Mouse (Mus musculus): ENCODE results near the gene Gkn3. TPM values are rescaled to one million over a fixed set of nuclear protein-coding genes. Genes with fewer than 3 reads are reported as not detected.
A peak's percentile ranks its signal among the peaks of the same experiment; 100 is the strongest.

The Gkn3 gene
- total and polyA plus RNA-seq, 2 experiments from 2014 or later, result 0.63 TPM; not detected in 1

DNA sequence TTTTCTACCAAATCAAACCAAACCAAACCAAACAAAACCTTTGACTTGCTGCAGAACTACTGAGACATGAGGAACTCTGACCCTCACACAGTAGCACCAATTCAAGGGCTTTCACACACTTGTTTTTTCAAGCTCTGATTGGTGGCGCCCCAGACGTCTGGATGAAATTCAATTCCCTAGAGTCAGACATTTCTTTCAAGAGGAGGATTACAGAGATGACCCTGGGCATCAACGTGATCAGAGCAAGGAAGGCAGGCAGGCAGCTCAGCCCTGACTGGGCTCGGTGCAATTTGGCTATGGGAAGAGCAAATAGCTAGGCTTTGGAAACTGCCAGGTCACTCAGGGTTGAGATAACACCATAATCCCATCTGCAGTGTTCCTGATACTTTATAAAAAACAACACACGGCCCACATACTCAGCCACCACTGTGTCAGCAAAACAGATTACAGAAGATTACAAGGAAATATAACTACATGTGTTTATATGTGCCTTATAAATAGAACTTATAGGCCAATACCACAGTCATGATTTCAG is 787 bp upstream of the Gkn3 start:
- 46% methylated on average over 5 of the region's 5 CpGs for whole genome bisulfite sequencing
- Histone ChIP-seq H3K36me3 (ENCODE audit: insufficient read depth, low read length) (no peaks in the 10 kb centered on the region), H3K27me3 (ENCODE audit: insufficient read depth, low read length) (no peaks in the 10 kb centered on the region), H3K4me2 (ENCODE audit: low read depth, low read length) (no peak overlapping the region), H3K4me3 (ENCODE audit: low read length) (no peak overlapping the region), H3K9ac (replicated peaks; ENCODE audit: low read length) (no peak overlapping the region), H3K4me1 (ENCODE audit: insufficient read depth, low read length) (peaks cover 3% of the 10 kb centered on the region; the same call in 1 of the 2 replicates), H3K27ac (no peak overlapping the region), H3K9me3 (ENCODE audit: low read length) (no peaks in the 10 kb centered on the region)
- no peak for TF ChIP-seq CTCF (IDR thresholded peaks at IDR 0.05; ENCODE audit: low read depth)
- ATAC-seq, result no peak
- DNase-seq (ENCODE audit: low spot score), result no peak

DNA sequence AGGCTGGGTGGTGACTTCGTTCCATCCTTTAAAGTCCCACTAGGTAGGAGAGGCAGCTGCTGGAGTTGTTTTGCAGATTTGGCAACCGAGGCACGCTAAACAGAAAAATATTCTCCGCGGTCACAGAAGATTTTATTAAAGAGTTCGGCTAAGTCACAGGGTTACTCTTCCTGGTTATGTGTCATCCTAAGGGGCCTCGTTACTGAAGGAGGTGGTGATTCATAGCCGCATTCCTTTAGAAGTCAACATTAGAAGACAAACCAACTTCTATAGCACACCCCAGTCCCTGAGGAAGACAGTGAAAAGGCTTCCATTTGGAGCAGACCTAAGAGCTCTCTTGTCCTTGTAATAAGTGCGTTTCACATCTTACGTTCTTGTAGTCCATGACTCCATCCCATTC is 2.1 kb downstream of the Gkn3 start:
- Histone ChIP-seq H3K9me3 (ENCODE audit: low read length) (no peaks in the 10 kb centered on the region), H3K4me2 (ENCODE audit: low read depth, low read length) (no peak overlapping the region), H3K27me3 (ENCODE audit: insufficient read depth, low read length) (peaks cover 3% of the 10 kb centered on the region; the same call in 1 of the 2 replicates), H3K4me1 (ENCODE audit: insufficient read depth, low read length) (peaks cover 3% of the 10 kb centered on the region; the same call in 1 of the 2 replicates), H3K9ac (replicated peaks; ENCODE audit: low read length) (no peak overlapping the region), H3K27ac (no peak overlapping the region), H3K36me3 (ENCODE audit: insufficient read depth, low read length) (no peaks in the 10 kb centered on the region), H3K4me3 (ENCODE audit: low read length) (no peak overlapping the region)
- ATAC-seq (no peak), DNase-seq (ENCODE audit: low spot score) (no peak)
- 81% methylated on average over 10 of the region's 10 CpGs for WGBS
- TF ChIP-seq CTCF (IDR thresholded peaks at IDR 0.05; ENCODE audit: low read depth), result no peak

DNA sequence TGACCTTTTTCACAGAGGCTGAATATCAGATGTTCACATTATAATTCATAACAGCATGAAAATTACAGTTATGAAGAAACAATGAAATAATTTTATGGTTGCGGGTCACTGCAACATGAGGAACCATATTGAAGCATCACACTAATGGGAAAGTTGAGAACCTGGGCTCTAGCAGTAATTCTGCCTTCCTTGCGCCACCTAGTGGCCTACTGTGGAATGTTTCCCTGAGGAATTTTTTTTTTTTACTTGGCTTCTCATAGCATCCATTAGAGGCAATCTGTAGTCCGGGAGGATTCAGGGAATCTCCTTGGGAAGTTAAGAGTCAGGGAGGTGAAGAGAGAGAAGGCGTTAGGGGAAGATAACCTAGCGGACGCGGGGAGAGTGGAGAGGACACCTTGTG is 2.5 kb downstream of the Gkn3 start:
- H3K27ac ChIP-seq, result no peak overlapping the region
- no peak overlapping the region for H3K4me3 ChIP-seq (ENCODE audit: low read length)
- peak; percentile 91 for TF ChIP-seq CTCF (IDR thresholded peaks at IDR 0.05; ENCODE audit: low read depth)
- peaks cover 3% of the 10 kb centered on the region; the same call in 1 of the 2 replicates for H3K4me1 ChIP-seq (ENCODE audit: insufficient read depth, low read length)
- no peak overlapping the region for H3K9ac ChIP-seq (replicated peaks; ENCODE audit: low read length)
- H3K9me3 ChIP-seq (ENCODE audit: low read length), result no peaks in the 10 kb centered on the region
- H3K36me3 ChIP-seq (ENCODE audit: insufficient read depth, low read length), result no peaks in the 10 kb centered on the region
- H3K4me2 ChIP-seq (ENCODE audit: low read depth, low read length), result no peak overlapping the region
- WGBS, result 13% methylated on average over 7 of the region's 7 CpGs
- DNase-seq (ENCODE audit: low spot score), result peak; percentile 88
- ATAC-seq, result no peak
- peaks cover 3% of the 10 kb centered on the region; the same call in 1 of the 2 replicates for H3K27me3 ChIP-seq (ENCODE audit: insufficient read depth, low read length)

DNA sequence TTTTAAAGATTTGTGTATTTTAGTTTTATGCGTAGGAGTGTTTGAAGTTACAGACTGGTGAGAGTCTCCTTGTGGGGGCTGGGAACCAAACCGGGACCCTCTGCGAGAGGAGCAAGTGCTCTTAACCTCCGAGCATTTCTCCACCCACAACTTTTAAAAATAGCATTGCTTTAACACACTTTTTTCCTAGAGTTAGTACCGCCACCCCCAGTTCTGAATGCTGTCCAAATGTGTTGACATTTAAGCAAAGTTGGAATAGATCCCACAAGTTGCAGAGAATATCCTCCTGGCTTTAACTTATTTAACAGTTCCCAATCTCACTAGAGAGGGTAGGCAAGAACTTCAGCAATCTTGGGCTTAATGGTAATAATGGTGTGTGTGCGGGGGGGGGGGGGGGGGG is 4.0 kb downstream of the Gkn3 start:
- H3K4me3 ChIP-seq (ENCODE audit: low read length), result no peak overlapping the region
- no peak for ATAC-seq
- peaks cover 3% of the 10 kb centered on the region; the same call in 1 of the 2 replicates for H3K4me1 ChIP-seq (ENCODE audit: insufficient read depth, low read length)
- no peak for DNase-seq (ENCODE audit: low spot score)
- H3K27ac ChIP-seq, result no peak overlapping the region
- no peak for TF ChIP-seq CTCF (IDR thresholded peaks at IDR 0.05; ENCODE audit: low read depth)
- H3K9ac ChIP-seq (replicated peaks; ENCODE audit: low read length), result no peak overlapping the region
- peaks cover 3% of the 10 kb centered on the region; the same call in 1 of the 2 replicates for H3K27me3 ChIP-seq (ENCODE audit: insufficient read depth, low read length)
- H3K9me3 ChIP-seq (ENCODE audit: low read length), result no peaks in the 10 kb centered on the region
- no peaks in the 10 kb centered on the region for H3K36me3 ChIP-seq (ENCODE audit: insufficient read depth, low read length)
- H3K4me2 ChIP-seq (ENCODE audit: low read depth, low read length), result peak overlapping the region; percentile 55
- WGBS, result 57% methylated on average over 6 of the region's 6 CpGs

DNA sequence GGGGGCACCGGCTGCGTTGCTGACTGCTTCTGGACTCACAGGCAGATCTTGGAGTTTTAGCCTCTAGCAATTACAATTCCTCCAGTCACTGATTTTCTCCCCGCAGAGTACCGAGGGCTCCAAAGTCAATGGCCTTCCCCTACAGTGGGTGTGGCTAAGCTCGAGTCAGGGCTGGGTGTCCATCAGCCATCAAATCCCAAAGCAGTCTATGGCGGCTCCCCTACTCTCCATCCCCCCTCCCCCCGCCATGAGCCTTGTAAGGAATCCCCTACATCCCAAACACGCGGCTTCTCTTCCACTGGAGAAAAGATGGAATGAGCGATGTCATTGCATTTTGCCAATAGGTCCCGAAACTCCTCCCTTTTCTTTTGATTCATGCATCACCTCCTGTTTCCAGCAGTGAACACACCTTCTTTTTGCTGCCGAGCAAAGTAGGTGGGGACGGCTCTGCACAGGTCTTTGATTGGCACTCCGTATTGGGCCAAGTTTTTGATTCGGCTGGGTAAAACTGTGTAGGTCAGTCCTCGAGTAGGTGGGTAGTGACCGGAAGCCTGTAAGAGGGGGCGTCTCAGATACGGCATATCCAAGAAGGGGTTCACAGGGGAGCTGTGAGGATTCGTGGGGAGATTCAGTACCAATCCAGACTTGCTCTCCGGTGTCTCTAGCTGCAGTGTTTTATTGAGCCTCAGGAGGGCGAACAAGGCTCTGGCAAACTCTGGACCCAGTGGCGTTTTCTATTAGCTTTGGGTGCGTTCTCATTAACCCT is 4.6 kb downstream of the Gkn3 start:
- 7% methylated on average over 24 of the region's 24 CpGs for WGBS
- Histone ChIP-seq H3K36me3 (ENCODE audit: insufficient read depth, low read length) (no peaks in the 10 kb centered on the region), H3K9me3 (ENCODE audit: low read length) (no peaks in the 10 kb centered on the region), H3K4me1 (ENCODE audit: insufficient read depth, low read length) (peaks cover 3% of the 10 kb centered on the region; the same call in 1 of the 2 replicates), H3K27me3 (ENCODE audit: insufficient read depth, low read length) (peaks cover 3% of the 10 kb centered on the region; the same call in 1 of the 2 replicates), H3K4me3 (ENCODE audit: low read length) (peak overlapping the region; percentile 36), H3K4me2 (ENCODE audit: low read depth, low read length) (peak overlapping the region; percentile 55), H3K27ac (no peak overlapping the region), H3K9ac (replicated peaks; ENCODE audit: low read length) (peak overlapping the region; percentile 43; the same call in 1 of the 2 replicates)
- DNase-seq (ENCODE audit: low spot score) (peak; percentile 66), ATAC-seq (peak; percentile 81)
- peak; percentile 70 for TF ChIP-seq CTCF (IDR thresholded peaks at IDR 0.05; ENCODE audit: low read depth)

DNA sequence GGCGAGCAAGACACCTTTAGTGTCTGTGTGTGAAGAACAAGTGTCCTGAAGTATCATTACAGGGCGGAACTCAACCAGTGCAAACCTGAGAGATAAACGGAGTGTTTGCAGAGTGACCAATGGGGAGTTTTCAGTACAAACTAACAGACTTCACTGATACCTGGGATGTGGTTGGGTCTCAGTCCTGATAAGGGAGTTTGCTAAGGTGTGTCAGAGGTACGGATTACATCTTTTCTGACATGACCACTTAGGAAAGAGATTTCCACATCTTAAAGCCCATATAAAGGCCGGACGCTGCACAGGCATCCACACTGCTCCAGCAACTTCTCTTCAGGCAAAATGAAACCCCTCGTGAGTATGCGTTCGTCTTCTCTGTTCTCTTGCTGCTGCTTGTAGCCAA is 15.7 kb downstream of the Gkn3 start, which contains the start of gene Gkn2:
Gene Gkn2, plus strand, starts transcription at position 301 of the 400 bp plus-strand sequence.
- Histone ChIP-seq H3K27ac (no peak within 1 kb of the TSS), H3K36me3 (ENCODE audit: insufficient read depth, low read length) (no peaks in the 10 kb centered on the region), H3K4me3 (ENCODE audit: low read length) (no peak within 1 kb of the TSS), H3K4me1 (ENCODE audit: insufficient read depth, low read length) (no peaks in the 10 kb centered on the region), H3K9ac (replicated peaks; ENCODE audit: low read length) (no peak within 1 kb of the TSS), H3K9me3 (ENCODE audit: low read length) (no peaks in the 10 kb centered on the region), H3K27me3 (ENCODE audit: insufficient read depth, low read length) (no peaks in the 10 kb centered on the region), H3K4me2 (ENCODE audit: low read depth, low read length) (no peak within 1 kb of the TSS)
- no peak for TF ChIP-seq CTCF (IDR thresholded peaks at IDR 0.05; ENCODE audit: low read depth)
- WGBS, result 90% methylated on average over 9 of the region's 9 CpGs
- no peak for ATAC-seq
- no peak for DNase-seq (ENCODE audit: low spot score)

DNA sequence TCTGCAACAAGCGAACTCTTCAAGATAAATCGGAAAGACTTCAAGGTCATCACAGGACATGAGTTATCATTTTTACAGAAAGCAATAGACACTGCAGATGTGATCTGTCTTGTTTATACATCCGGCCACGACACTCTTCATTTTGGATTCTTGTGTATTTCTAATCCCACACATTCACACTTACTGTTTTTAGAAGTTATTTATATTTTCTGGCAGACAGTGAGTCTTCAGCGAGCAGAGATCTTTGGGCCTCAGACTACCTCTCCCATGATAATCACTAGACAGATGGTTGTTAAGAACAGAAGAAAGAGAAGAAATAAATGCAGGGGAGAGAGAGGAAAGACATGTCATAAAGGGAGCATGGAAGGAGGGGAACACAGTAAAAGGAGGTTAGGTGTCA is 19.5 kb downstream of the Gkn3 start:
- 90% methylated on average over 5 of the region's 5 CpGs for WGBS
- ATAC-seq, result no peak
- DNase-seq (ENCODE audit: low spot score), result no peak
- H3K9ac ChIP-seq (replicated peaks; ENCODE audit: low read length), result no peak overlapping the region
- no peaks in the 10 kb centered on the region for H3K4me1 ChIP-seq (ENCODE audit: insufficient read depth, low read length)
- no peaks in the 10 kb centered on the region for H3K36me3 ChIP-seq (ENCODE audit: insufficient read depth, low read length)
- H3K27me3 ChIP-seq (ENCODE audit: insufficient read depth, low read length), result no peaks in the 10 kb centered on the region
- no peak overlapping the region for H3K27ac ChIP-seq
- no peak overlapping the region for H3K4me2 ChIP-seq (ENCODE audit: low read depth, low read length)
- no peak for TF ChIP-seq CTCF (IDR thresholded peaks at IDR 0.05; ENCODE audit: low read depth)
- no peaks in the 10 kb centered on the region for H3K9me3 ChIP-seq (ENCODE audit: low read length)
- H3K4me3 ChIP-seq (ENCODE audit: low read length), result no peak overlapping the region
